Mouse (Mus musculus) kidney, postnatal 14 days (tissue): ENCODE results near the gene Hist1h2br.
"Not testable (repeated sequence)": the region's sequence is repeated elsewhere in the genome, so short reads cannot be mapped to it uniquely, and the experiment has no call there.

Experiments used
- DNase-seq: peaks from one replicate; pipeline ENCODE4 v3.0.0; 2022; ENCODE audit warnings: mixed read lengths

Gene Hist1h2br

DNA sequence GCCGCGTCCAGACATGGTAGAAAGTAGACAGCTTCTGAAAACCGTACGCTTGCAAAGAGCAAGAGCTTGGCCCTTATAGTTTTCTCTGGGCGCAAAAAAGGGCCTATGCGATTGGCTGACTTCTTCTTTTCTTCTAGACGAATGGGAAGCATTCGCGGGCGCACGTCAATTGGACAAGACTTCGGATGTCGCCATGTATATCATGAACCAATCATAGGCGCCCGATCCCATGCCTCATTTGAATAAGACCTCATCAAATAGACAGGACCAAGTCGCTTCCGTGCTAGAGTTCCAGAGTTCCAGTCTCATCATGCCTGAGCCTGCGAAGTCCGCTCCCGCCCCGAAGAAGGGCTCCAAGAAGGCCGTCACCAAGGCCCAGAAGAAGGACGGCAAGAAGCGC is at the start of gene Hist1h2br, which contains the start of gene Hist1h2ap:
Hist1h2br (plus strand) TSS at position 283 of the 400 bp plus-strand sequence.
Hist1h2ap (minus strand) TSS at position 47 of the 400 bp plus-strand sequence.
- DNase-seq, result not testable (repeated sequence)

GRCm38 (mm10) chr13:21784311-21784710 is 49.2 kb upstream of the Hist1h2br start:
- no peak for DNase-seq

DNA sequence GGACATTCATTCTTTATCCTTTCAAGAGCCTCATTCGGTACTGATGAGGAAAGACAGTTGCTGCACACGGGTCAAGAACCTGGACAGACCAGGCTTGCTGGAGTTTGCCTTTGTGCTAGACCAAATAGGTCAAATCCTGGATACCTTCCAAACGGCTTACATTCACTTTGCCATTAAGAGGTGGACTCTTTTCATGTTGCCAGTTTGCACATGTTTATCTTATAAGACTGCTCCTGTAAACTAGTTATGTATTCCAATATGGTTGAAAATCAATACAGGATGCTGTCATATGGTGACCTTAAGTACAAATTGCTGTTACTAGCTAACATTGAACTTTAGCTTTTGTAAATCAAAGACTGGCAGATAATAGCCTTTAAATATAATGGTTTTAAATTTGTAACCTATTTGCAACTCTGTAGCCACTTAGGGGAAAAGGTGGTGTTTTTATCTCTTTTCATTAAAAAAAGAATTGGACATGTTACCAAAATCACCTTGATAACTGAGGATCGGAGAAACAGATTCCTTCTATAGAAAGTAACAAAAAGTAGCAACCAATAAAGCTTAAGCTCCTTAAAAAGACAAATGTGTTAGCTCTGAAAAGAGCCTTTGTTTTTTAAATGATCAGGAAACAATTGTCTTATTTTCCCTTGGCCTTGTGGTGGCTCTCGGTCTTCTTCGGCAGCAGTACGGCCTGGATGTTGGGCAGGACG is 47.2 kb upstream of the Hist1h2br start:
- no peak for DNase-seq

DNA sequence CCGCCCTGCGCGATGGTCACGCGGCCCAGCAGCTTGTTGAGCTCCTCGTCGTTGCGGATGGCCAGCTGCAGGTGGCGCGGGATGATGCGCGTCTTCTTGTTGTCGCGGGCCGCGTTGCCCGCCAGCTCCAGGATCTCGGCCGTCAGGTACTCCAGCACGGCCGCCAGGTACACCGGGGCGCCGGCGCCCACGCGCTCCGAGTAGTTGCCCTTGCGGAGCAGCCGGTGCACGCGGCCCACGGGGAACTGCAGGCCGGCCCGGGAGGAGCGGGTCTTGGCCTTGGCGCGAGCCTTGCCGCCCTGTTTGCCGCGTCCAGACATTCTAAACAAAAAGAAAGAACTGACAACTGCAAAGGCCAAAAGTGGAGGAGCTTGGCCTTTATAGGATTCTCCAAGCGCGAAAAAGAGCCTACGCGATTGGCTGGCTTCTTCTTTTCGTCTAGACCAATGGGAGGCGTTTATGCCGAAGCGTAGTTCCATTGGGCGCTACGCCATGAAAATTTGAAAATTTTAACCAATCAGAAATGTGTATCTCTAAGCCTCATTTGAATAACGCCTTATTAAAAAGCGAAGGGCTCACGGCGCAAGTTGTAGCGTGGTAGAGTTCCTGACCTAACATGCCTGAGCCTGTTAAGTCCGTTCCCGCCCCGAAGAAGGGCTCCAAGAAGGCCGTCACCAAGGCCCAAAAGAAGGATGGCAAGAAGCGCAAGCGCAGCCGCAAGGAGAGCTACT is 46.5 kb upstream of the Hist1h2br start, which contains the start of the genes Hist1h2an and Hist1h2bp:
Hist1h2an (minus strand) TSS at position 320 of the 731 bp plus-strand sequence.
Hist1h2bp (plus strand) TSS at position 563 of the 731 bp plus-strand sequence.
- peak; percentile 95 for DNase-seq

GRCm38 (mm10) chr13:21787760-21788593 is 45.6 kb upstream of the Hist1h2br start:
- no peak for DNase-seq

DNA sequence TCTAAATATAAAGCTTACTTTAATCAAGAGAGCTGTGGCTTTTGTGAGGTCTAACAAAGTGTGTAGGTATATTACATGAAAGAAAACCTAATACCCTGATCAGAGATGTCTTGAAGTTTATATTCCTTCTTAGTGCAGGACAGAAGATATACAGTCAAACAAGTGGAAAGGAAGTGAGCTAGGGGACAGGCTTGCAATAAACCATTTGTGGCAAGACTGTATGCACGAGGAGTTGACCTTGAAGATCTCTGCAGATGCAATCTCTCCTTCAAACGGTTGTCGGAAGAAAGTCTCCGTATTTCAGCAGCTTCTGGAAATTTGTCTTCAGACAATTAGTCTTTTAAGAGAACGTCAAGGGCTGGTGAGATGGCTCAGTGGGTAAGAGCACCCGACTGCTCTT is 43.6 kb upstream of the Hist1h2br start:
- no peak for DNase-seq

DNA sequence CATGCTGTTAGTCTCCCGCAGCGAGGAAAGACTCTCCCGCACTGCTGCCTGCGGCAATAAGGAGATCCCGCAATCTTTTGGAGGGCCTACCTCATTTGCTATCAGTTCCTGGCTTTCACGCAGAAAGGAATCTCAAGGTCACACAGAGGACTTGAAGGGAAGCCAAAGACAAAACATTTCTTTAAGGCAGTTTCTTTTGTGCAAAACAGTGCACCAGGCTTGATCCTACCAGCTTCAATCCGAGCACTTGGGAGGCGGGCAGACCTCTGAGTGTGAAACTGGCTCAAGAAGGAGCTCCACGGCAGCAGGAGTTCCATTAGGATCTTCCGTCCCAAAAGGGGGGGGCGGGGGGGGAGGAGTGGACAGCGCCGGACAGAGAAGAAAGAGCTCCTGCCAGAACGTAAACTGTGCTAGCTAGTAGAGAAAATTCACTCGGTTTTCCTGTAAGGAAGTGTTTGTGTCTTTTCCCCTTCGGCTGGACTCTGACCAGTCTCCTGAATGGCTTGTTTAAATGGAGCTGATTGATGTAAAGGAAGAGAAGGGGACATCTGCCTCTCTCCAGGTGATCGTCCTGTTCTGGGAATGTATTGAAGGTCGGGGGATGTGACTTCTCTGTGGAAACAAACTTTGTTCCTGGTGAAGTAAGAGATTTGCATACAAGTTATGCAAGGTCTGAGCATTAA is 42.8 kb upstream of the Hist1h2br start:
- no peak for DNase-seq

DNA sequence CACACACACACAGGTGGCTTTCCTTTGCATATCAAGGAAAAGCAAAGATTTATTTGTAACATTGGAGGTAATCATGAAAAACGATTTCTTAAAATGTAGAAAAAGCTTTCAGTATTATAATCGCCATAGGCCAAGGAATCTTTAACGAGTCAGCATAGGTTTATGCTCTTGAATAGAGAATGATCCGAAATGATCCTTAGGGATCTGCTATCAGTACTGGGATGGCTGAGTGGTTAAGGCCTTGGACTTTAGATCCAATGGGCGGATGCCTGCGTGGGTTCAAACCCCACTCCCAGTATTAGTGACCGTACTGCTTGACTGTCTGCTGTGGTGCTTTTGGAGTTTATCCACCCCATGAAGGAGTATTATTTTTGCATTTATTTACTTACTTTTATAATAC is 38.0 kb upstream of the Hist1h2br start:
- no peak for DNase-seq

- DNase-seq, result not testable (repeated sequence)
Observed at GRCm38 (mm10) chr13:21797163-21797562, 36.4 kb upstream of the Hist1h2br start.

DNA sequence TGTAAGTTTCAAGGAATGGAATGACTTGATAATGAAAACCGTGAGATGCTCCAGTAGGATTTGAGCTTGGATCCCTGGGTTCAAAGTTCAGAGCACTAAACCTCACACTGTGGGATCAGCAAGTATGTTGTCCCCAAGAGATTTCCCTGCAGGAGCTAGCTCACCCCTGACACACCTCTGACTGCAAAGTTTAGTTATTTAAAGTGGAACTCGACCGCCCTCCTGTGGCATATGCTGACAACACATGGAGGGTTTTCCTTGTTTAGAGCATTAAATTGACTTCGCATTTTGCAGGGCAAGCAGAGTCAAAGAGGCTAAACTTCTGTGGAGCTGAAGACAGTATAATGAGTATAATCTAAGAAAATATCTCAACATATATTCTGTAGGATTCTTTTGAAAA is 30.5 kb upstream of the Hist1h2br start:
- not testable (repeated sequence) for DNase-seq

DNA sequence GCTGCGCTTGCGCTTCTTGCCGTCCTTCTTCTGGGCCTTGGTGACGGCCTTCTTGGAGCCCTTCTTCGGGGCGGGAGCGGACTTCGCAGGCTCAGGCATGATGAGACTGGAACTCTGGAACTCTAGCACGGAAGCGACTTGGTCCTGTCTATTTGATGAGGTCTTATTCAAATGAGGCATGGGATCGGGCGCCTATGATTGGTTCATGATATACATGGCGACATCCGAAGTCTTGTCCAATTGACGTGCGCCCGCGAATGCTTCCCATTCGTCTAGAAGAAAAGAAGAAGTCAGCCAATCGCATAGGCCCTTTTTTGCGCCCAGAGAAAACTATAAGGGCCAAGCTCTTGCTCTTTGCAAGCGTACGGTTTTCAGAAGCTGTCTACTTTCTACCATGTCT is 23.5 kb upstream of the Hist1h2br start, which contains the start of the genes Hist1h2bq and Hist1h2ao:
Hist1h2bq (minus strand) TSS at position 125 of the 400 bp plus-strand sequence.
Hist1h2ao (plus strand) TSS at position 393 of the 400 bp plus-strand sequence.
- not testable (repeated sequence) for DNase-seq

GRCm38 (mm10) chr13:21811074-21811473 is 22.5 kb upstream of the Hist1h2br start:
- DNase-seq, result not testable (repeated sequence)

- peak; percentile 44 for DNase-seq
Observed at GRCm38 (mm10) chr13:21811539-21811938, 22.0 kb upstream of the Hist1h2br start, which contains the start of gene Hist1h4m. Hist1h4m (plus strand) TSS chr13:21811746.

GRCm38 (mm10) chr13:21812092-21812491 is 21.5 kb upstream of the Hist1h2br start:
- not testable (repeated sequence) for DNase-seq

DNA sequence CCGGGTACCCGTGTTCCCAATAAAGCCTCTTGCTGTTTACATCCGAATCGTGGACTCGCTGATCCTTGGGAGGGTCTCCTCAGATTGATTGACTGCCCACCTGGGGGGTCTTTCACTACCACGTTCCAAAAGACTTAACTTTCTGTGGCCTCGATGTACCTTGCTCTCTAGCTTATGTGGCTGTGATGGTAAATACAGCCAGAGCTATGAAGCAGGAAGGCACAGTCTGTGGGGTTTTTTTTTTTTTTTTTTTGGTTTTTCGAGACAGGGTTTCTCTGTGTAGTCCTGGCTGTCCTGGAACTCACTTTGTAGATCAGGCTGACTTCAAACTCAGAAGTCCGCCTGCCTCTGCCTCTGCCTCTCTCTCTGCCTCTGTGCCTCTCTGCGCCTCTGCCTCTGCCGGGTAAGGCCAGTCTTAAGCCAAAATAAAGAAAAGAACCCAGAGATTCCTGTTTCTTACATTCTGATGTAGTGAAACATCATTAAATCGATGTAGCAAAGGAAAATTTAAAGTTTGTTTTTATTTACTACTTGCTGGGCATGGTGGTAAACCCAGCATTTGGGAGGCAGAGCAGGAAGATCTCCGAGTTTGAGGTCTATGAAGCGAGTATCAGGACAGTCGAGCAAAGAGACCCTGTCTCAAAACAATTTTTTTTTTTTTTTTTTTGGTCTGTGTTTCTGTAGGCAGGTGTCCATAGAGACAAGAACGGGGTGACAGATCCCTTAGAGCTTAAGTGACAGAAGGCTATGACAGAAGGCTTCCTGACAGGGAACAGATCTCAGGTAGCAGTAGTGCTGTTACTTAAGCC is 13.3 kb upstream of the Hist1h2br start:
- not testable (repeated sequence) for DNase-seq

DNA sequence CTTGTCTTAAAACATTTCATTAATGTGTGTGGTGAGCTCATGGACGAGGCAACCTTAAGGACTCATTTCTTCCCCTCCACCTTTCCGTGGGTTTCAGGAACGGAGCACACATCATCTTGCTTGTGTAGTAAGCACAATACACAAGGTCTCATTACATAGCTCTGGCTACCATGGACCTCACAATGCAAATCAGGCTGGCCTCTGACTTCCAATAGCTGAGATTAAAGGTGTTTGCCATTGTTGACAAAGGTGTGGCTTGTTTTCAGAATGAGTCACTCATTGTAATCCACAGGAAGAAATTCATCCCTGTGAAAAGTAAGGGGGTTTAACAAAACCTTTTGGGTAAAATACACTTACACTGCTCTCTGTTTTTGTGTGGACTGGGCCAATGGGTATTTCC is 5.0 kb upstream of the Hist1h2br start:
- no peak for DNase-seq

DNA sequence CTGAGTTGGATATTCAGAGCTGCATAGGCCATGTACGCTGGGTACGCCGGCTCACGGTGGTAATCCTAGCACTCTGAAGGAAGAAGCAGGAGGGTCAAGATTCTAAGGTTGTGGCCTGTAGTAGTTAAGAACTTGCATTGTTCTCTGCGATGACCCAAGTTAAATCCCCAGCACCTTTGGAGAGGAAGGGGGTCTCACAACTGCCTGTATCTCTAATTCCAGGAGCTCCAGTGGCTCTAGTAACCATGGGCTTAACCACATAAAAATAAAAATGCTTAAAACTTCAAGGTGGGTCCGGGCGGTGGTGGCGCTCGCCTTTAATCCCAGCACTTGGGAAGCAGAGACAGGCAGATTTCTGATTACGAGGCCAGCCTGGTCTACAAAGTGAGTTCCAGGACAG is 3.2 kb upstream of the Hist1h2br start:
- no peak for DNase-seq

DNA sequence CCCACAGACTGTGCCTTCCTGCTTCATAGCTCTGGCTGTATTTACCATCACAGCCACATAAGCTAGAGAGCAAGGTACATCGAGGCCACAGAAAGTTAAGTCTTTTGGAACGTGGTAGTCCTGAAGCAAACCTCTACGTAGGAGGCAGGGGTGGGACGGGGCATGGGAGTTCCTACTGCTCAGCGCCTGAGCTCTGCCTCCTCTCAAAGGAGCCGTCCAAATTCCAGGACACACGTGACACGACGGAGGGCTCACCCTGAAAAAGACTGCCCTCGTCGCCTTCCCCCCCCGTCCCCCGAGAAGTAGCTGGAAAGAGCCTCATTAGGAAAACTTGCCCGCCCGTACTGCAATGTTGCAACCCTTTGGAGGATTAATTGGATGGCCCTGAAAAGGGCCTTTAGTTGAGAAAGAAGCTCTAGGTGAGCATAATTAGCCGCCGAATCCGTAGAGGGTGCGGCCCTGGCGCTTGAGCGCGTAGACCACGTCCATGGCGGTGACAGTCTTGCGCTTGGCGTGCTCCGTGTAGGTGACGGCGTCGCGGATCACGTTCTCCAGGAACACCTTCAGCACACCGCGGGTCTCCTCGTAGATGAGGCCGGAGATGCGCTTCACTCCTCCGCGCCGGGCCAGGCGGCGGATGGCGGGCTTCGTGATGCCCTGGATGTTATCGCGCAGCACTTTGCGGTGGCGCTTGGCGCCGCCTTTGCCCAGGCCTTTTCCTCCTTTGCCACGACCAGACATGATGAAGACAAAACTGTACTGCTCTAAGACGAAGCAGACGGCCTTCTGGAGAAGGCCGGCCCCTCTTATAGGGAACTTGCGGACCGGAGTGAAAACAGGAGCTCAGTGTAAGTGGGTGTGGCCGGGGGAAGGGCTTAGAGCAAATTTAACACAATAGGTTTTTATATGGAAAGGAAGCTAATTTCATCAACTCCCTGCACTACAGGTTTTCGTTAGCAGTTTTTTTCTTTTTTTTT is 1.8 kb upstream of the Hist1h2br start, which contains the start of gene Hist1h4n:
Hist1h4n (minus strand) TSS at position 779 of the 977 bp plus-strand sequence.
- DNase-seq, result peak; percentile 27

DNA sequence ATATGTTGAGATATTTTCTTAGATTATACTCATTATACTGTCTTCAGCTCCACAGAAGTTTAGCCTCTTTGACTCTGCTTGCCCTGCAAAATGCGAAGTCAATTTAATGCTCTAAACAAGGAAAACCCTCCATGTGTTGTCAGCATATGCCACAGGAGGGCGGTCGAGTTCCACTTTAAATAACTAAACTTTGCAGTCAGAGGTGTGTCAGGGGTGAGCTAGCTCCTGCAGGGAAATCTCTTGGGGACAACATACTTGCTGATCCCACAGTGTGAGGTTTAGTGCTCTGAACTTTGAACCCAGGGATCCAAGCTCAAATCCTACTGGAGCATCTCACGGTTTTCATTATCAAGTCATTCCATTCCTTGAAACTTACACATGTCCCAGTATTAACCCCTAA is 7.0 kb downstream of the Hist1h2br start:
- not testable (repeated sequence) for DNase-seq

DNA sequence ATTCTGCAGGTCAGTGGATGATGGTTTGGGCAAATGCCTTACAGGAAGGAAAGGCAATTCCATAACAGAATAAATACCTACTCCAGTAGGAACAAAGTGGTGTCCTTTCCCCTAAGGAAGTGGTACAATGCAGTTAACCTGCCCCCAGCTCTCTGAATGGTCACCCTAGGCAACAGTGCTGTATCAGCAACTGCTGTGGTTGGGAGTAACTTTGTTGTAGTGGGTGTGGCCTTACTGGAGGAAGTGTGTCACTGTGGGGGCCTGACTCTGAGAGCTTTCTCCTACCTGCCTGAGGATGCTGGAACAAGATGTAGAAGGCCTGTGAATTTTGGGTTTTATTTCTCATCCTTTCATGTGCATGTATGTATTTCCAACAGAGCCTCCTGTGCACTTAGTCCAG is 12.8 kb downstream of the Hist1h2br start:
- not testable (repeated sequence) for DNase-seq
